Mouse (Mus musculus) CH12.LX (cell line): Measurements from ENCODE around the gene Xpr1. TPM values are rescaled to one million over a fixed set of nuclear protein-coding genes. Genes with fewer than 3 reads are reported as not detected.

Source experiments
- DNase-seq: peaks from one replicate; pipeline ENCODE4 v3.0.0-alpha.2; 2013; ENCODE audit errors: extremely low read depth
- H3K27ac ChIP-seq: 2 replicates; pipeline ENCODE4 v1.5.1; 2012; ENCODE audit warnings: low read depth, mild to moderate bottlenecking, control low read depth, moderate library complexity; ENCODE audit not compliant: insufficient read depth
- H3K27me3 ChIP-seq: replicated peaks from 2 replicates; pipeline ENCODE3; 2012; ENCODE audit warnings: inconsistent platforms
- H3K36me3 ChIP-seq, 2 experiments: replicated peaks in 1 of 2; 2 replicates each; pipeline versions ENCODE3 to v1.6.1; 2012; ENCODE audit warnings: inconsistent platforms in 1 of 2, low read length in 1 of 2, mild to moderate bottlenecking in 1 of 2, mixed read lengths in 1 of 2, moderate library complexity in 1 of 2; ENCODE audit not compliant: control insufficient read depth in 1 of 2, insufficient read depth in 1 of 2
- H3K4me1 ChIP-seq, 2 experiments: 2 replicates each; pipeline ENCODE4 v1.6.1; 2012; ENCODE audit warnings: inconsistent platforms in 1 of 2, moderate library complexity in 1 of 2; ENCODE audit not compliant: insufficient read depth in 2 of 2, control insufficient read depth in 1 of 2
- H3K4me2 ChIP-seq: 2 replicates; pipeline ENCODE4 v1.6.1; 2012; ENCODE audit warnings: low read depth, mild to moderate bottlenecking, control low read depth; ENCODE audit not compliant: poor library complexity, insufficient read depth, severe bottlenecking
- H3K4me3 ChIP-seq, 3 experiments: fragments of 150-350 bp in 1 of 3; sonication (generic) in 1 of 3; replicated peaks in 1 of 3; 2 replicates each; pipeline versions ENCODE3 to v1.5.1; 2011 to 2012; ENCODE audit warnings: low read depth in 2 of 3, low read length in 2 of 3, mild to moderate bottlenecking in 2 of 3, moderate library complexity in 2 of 3, control low read depth in 1 of 3, improper control_type of control experiment in 1 of 3, inconsistent platforms in 1 of 3, mixed read lengths in 1 of 3; ENCODE audit not compliant: poor library complexity in 1 of 3
- H3K79me2 ChIP-seq: replicated peaks from 2 replicates; pipeline ENCODE4 v1.6.1; 2012; ENCODE audit warnings: mild to moderate bottlenecking, moderate library complexity; ENCODE audit not compliant: control insufficient read depth, poor library complexity, insufficient read depth, severe bottlenecking; ENCODE audit errors: extremely low read depth
- H3K9ac ChIP-seq: 2 replicates; pipeline ENCODE4 v1.6.1; 2012; ENCODE audit warnings: low read depth, mild to moderate bottlenecking, control low read depth, moderate library complexity; ENCODE audit not compliant: insufficient read depth
- H3K9me3 ChIP-seq: replicated peaks from 2 replicates; pipeline ENCODE3; 2012; ENCODE audit warnings: low read length, inconsistent platforms, mixed read lengths
- E2F4 ChIP-seq: IDR thresholded peaks from 2 replicates; pipeline ENCODE4 v1.6.1; 2011; ENCODE audit warnings: low read depth, low read length, improper control_type of control experiment; ENCODE audit not compliant: insufficient replicate concordance
- EP300 ChIP-seq: IDR thresholded peaks from 2 replicates; pipeline ENCODE4 v1.6.1; 2011; ENCODE audit warnings: low read length, improper control_type of control experiment
- ETS1 ChIP-seq: conservative IDR thresholded peaks from 2 replicates; pipeline ENCODE4 v1.6.1; 2012; ENCODE audit warnings: low read depth, mild to moderate bottlenecking, inconsistent platforms, low read length, improper control_type of control experiment, moderate library complexity
- GABPA ChIP-seq: IDR thresholded peaks from 2 replicates; pipeline ENCODE4 v1.6.1; 2012; ENCODE audit warnings: low read depth, low read length, improper control_type of control experiment, inconsistent platforms; ENCODE audit not compliant: insufficient replicate concordance
- IRF4 ChIP-seq: IDR thresholded peaks from 2 replicates; pipeline ENCODE4 v1.6.1; 2014; ENCODE audit warnings: low read depth, mild to moderate bottlenecking, inconsistent platforms, low read length, improper control_type of control experiment
- MAFK ChIP-seq: IDR thresholded peaks from 2 replicates; pipeline ENCODE4 v1.6.1; 2011; ENCODE audit warnings: low read length, improper control_type of control experiment; ENCODE audit not compliant: insufficient replicate concordance
- MAX ChIP-seq: IDR thresholded peaks from 2 replicates; pipeline ENCODE4 v1.6.1; 2011; ENCODE audit warnings: low read length, improper control_type of control experiment
- NELFE ChIP-seq: IDR thresholded peaks from 2 replicates; pipeline ENCODE4 v1.6.1; 2011; ENCODE audit warnings: low read depth, low read length, improper control_type of control experiment
- NRF1 ChIP-seq: IDR thresholded peaks from 2 replicates; pipeline ENCODE4 v1.6.1; 2014; ENCODE audit warnings: low read depth, mild to moderate bottlenecking, inconsistent platforms, low read length, improper control_type of control experiment, moderate library complexity
- RCOR1 ChIP-seq: conservative IDR thresholded peaks from 2 replicates; pipeline ENCODE4 v1.6.1; 2012; ENCODE audit warnings: low read depth, mild to moderate bottlenecking, inconsistent platforms, low read length, improper control_type of control experiment
- TBP ChIP-seq: conservative IDR thresholded peaks from 2 replicates; pipeline ENCODE4 v1.6.1; 2011; ENCODE audit warnings: low read depth, low read length, improper control_type of control experiment
- TCF12 ChIP-seq: IDR thresholded peaks from 2 replicates; pipeline ENCODE4 v1.6.1; 2014; ENCODE audit warnings: low read depth, mild to moderate bottlenecking, inconsistent platforms, low read length, improper control_type of control experiment
- UBTF ChIP-seq: IDR thresholded peaks from 2 replicates; pipeline ENCODE4 v1.6.1; 2012; ENCODE audit warnings: low read depth, mild to moderate bottlenecking, inconsistent platforms, low read length, improper control_type of control experiment, moderate library complexity
- USF1 ChIP-seq: IDR thresholded peaks from 2 replicates; pipeline ENCODE4 v1.6.1; 2014; ENCODE audit warnings: low read depth, mild to moderate bottlenecking, inconsistent platforms, low read length, improper control_type of control experiment
- USF2 ChIP-seq: conservative IDR thresholded peaks from 2 replicates; pipeline ENCODE4 v1.6.1; 2011; ENCODE audit warnings: low read depth, low read length, improper control_type of control experiment
- ZKSCAN1 ChIP-seq: IDR thresholded peaks from 2 replicates; pipeline ENCODE4 v1.6.1; 2012; ENCODE audit warnings: low read depth, inconsistent platforms, low read length, improper control_type of control experiment, borderline replicate concordance
- dilution Hi-C: fragments of 300-500 bp; cut with MboI; formaldehyde crosslinking; loops from 2 replicates; pipeline ENCODE4 v1.14.3; 2020; ENCODE audit warnings: low sequenced_read_pairs; ENCODE audit not compliant: extremely low pct_unique_long_range_greater_than_20kb, extremely low pct_ligation_motif_present
- in situ Hi-C: fragments of 300-500 bp; cut with MboI; formaldehyde crosslinking; loops from 3 replicates; pipeline ENCODE4 v1.14.3; 2019; ENCODE audit warnings: low sequenced_read_pairs, low pct_ligation_motif_present, low pct_unique_long_range_greater_than_20kb, mixed read lengths
- polyA plus RNA-seq: library from polyadenylated mRNA; unstranded; fragments of >175 nt; gene quantifications from 2 replicates; pipeline ENCODE4 v1.2.1, GENCODE M21; 2012; ENCODE audit warnings: low read depth; ENCODE audit not compliant: insufficient read length
- total RNA-seq, 2 experiments: library from RNA; depleted of rRNA; stranded (reverse); fragments of 300-350 nt in 1 of 2; fragments of >200 nt in 1 of 2; gene quantifications; 2 replicates each; pipeline ENCODE4 v1.2.3; 2012 to 2014

The Xpr1 gene
- total and polyA plus RNA-seq, 3 experiments, result 7.7 to 13.1 (median 9.6) TPM

GRCm38 (mm10) chr1:155243797-155244770 lies 173.1 kb downstream of the Xpr1 start, which contains the start of gene BC034090:
Gene BC034090, minus strand, starts transcription at chr1:155244444.
- TF ChIP-seq E2F4 (no peak), TBP (no peak), RCOR1 (no peak), USF2 (no peak), MAX (no peak), EP300 (no peak), UBTF (no peak), MAFK (no peak), USF1 (no peak), ZKSCAN1 (no peak)
- TF ChIP-seq, all 38 proteins: peak for 0
- in situ Hi-C loops (no loop called here), dilution Hi-C loops (no loop called here)
- Histone ChIP-seq H3K4me2 (no peak within 1 kb of the TSS), H3K9me3 (peaks cover 3% of the 10 kb centered on the region), H3K27ac (no peak within 1 kb of the TSS), H3K4me3 (no peak within 1 kb of the TSS), H3K27me3 (no peaks in the 10 kb centered on the region), H3K79me2 (no peaks in the 10 kb centered on the region), H3K4me1 (peaks cover 2 to 3% of the 10 kb centered on the region in 2 experiments; a peak in 3 of 4 replicates), H3K9ac (no peak within 1 kb of the TSS), H3K36me3 (no peaks in the 10 kb centered on the region)
- no peak for DNase-seq

GRCm38 (mm10) chr1:155242488-155242745 lies 174.8 kb downstream of the Xpr1 start:
- no peak for DNase-seq
- in situ Hi-C loops (no loop called here), dilution Hi-C loops (no loop called here)
- Histone ChIP-seq H3K4me1 (no peaks in the 10 kb centered on the region), H3K79me2 (no peaks in the 10 kb centered on the region), H3K4me3 (no peak overlapping the region), H3K27me3 (no peaks in the 10 kb centered on the region), H3K4me2 (no peak overlapping the region), H3K9me3 (peaks cover 3% of the 10 kb centered on the region), H3K9ac (no peak overlapping the region), H3K27ac (no peak overlapping the region), H3K36me3 (no peaks in the 10 kb centered on the region)
- no peak for TF ChIP-seq NELFE
- TF ChIP-seq GABPA, result no peak
- TF ChIP-seq TBP, result no peak
- no peak for TF ChIP-seq UBTF
- TF ChIP-seq TCF12, result no peak
- no peak for TF ChIP-seq USF2
- TF ChIP-seq NRF1, result no peak
- TF ChIP-seq ETS1, result no peak
- no peak for TF ChIP-seq IRF4
